Mouse (Mus musculus) hindbrain, embryonic 14.5 days (tissue): Measurements from ENCODE around the gene Mcrip2. TPM values are rescaled to one million over a fixed set of nuclear protein-coding genes. Genes with fewer than 3 reads are reported as not detected.

Source experiments
- ATAC-seq: fragments of 200-750 bp; cut with Nextera tagmentation; 2 replicates; pipeline ENCODE4 v1.8.0; 2017; ENCODE audit warnings: moderate number of reproducible peaks, mild to moderate bottlenecking, moderate TSS enrichment, moderate library complexity; ENCODE audit not compliant: low FRiP score
- DNase-seq: peaks from one replicate; pipeline ENCODE4 v3.0.0-alpha.2; 2015; ENCODE audit warnings: low spot score
- H3K27ac ChIP-seq: fragments of 300-500 bp; sonication (generic); 2 replicates; pipeline ENCODE4 v1.5.1; 2014; ENCODE audit warnings: mild to moderate bottlenecking, moderate library complexity
- H3K27me3 ChIP-seq: fragments of 300-500 bp; sonication (generic); 2 replicates; pipeline ENCODE4 v1.6.1; 2014; ENCODE audit warnings: mild to moderate bottlenecking, low read length, mixed read lengths; ENCODE audit not compliant: control insufficient read depth, insufficient read depth
- H3K36me3 ChIP-seq: fragments of 300-500 bp; sonication (generic); replicated peaks from 2 replicates; pipeline ENCODE4 v1.6.1; 2014; ENCODE audit not compliant: control insufficient read depth, insufficient read depth
- H3K4me1 ChIP-seq: fragments of 300-500 bp; sonication (generic); replicated peaks from 2 replicates; pipeline ENCODE4 v1.6.1; 2014; ENCODE audit warnings: antibody characterized with exemption, low read length, mixed read lengths; ENCODE audit not compliant: control insufficient read depth, insufficient read depth
- H3K4me2 ChIP-seq: fragments of 300-500 bp; sonication (generic); replicated peaks from 2 replicates; pipeline ENCODE4 v1.6.1; 2014; ENCODE audit warnings: mild to moderate bottlenecking, moderate library complexity
- H3K4me3 ChIP-seq: fragments of 300-500 bp; sonication (generic); replicated peaks from 2 replicates; pipeline ENCODE4 v1.5.1; 2014; ENCODE audit warnings: mild to moderate bottlenecking, low read length
- H3K9ac ChIP-seq: fragments of 300-500 bp; sonication (generic); 2 replicates; pipeline ENCODE4 v1.6.1; 2014
- H3K9me3 ChIP-seq: fragments of 300-500 bp; sonication (generic); 2 replicates; pipeline ENCODE4 v1.6.1; 2016; ENCODE audit warnings: low read length; ENCODE audit not compliant: control insufficient read depth
- WGBS: fragments of 180-500 bp; shearing (Covaris S2); extraction: QIAGEN DNeasy Blood & Tissue Kit; methylation state at CpG from one replicate; pipeline ENCODE4 v1.1.7; 2014; 5-methylcytosine and 5-hydroxymethylcytosine counted together
- polyA plus RNA-seq: library from polyadenylated mRNA; unstranded; fragments of >200 nt; fragmentation: Nextera tagmentation; extraction: Ambion mirVana; gene quantifications from 2 replicates; pipeline ENCODE4 v1.2.1, GENCODE M21; 2014

The Mcrip2 gene
- 26.8 and 27.3 TPM in 2 replicates for polyA plus RNA-seq

DNA sequence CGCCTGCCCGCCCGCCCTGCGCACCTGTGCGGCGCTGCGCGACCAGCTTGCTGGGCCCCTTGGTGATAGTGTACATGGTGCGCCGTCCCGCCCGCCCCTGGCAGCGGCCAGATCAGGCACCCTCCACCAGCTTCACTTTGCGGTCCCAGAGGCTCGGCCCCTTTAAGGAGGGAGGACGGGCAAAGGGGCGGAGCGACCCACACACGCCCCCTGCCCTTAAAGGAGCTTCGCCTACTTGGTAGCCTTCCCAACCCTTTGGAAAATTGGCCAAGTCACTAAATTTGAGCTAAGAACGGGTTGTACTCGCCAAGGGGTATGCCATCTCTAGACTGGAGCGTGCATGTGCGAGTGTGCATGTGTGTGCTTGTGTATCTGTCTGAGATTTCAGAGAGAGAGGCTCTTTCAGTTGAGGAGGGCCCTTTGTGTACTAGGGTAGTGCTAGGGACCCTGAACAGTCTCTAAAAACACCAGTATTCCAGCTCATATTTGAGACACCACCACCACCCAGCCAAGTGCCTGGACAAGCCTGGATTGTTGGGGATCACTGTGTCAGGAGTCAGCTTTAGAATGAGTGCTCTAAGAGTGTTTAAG, at the start of gene Mcrip2:
Gene Mcrip2 (minus strand): TSS at position 164 of the 591 bp plus-strand sequence.
- peaks cover 12% of the 10 kb centered on the region for H3K4me1 ChIP-seq
- H3K27ac ChIP-seq = 0 out of 2 replicates have a peak within 1 kb of the TSS, but pooled peaks have one; percentile 10
- no peaks in the 10 kb centered on the region for H3K9me3 ChIP-seq
- under 1% methylated on average over 24 of the region's 24 CpGs for WGBS
- H3K36me3 ChIP-seq = no peaks in the 10 kb centered on the region
- H3K9ac ChIP-seq = peak within 1 kb of the TSS; percentile 70
- no peaks in the 10 kb centered on the region for H3K27me3 ChIP-seq
- peak within 1 kb of the TSS; percentile 72 for H3K4me3 ChIP-seq
- DNase-seq = peak; percentile 77
- peak; percentile 88 for ATAC-seq
- H3K4me2 ChIP-seq = peak within 1 kb of the TSS; percentile 92

DNA sequence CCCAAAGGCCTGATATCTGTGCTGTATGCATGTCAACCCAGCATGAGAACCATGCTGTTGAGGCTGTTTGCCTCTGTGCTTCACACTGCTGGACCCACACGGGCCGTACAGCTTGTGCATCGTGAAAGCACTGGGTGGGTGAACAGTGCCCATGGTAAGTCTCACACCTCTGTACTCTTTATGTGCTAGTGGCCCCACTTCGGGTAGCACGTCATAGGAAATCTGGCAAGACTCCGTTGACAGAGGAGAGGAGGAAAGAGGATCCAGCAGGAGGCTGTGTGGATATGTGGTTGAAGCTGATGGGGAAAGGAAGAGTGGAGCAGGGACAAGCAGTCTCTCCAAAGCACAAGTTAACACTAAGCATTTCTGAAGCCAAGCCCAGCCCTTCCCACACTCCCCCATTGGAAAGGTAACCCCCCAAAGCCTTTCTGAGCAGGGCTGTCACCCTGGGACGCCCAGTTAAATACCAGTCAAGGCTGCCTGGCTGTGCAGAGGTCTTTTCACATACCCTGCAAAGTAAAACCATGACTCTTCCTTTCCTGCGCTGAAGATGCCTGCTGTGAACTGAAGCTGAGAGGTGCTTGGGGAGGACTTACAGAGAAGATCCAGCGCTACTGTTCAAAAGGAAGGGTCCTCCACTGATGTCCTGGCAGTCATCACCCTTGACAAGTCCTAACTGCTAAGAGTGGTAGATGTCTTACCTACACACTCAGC, 49.6 kb upstream of the Mcrip2 start:
- Histone ChIP-seq H3K4me1 (peaks cover 21% of the 10 kb centered on the region), H3K27me3 (no peaks in the 10 kb centered on the region), H3K4me3 (peak overlapping the region; percentile 98), H3K9ac (peak overlapping the region; percentile 92), H3K27ac (0 out of 2 replicates have a peak overlapping the region, but pooled peaks have one; percentile 88), H3K4me2 (peak overlapping the region; percentile 87), H3K36me3 (no peaks in the 10 kb centered on the region), H3K9me3 (no peaks in the 10 kb centered on the region)
- no peak for DNase-seq
- ATAC-seq = no peak
- WGBS = 83% methylated on average over 9 of the region's 9 CpGs

DNA sequence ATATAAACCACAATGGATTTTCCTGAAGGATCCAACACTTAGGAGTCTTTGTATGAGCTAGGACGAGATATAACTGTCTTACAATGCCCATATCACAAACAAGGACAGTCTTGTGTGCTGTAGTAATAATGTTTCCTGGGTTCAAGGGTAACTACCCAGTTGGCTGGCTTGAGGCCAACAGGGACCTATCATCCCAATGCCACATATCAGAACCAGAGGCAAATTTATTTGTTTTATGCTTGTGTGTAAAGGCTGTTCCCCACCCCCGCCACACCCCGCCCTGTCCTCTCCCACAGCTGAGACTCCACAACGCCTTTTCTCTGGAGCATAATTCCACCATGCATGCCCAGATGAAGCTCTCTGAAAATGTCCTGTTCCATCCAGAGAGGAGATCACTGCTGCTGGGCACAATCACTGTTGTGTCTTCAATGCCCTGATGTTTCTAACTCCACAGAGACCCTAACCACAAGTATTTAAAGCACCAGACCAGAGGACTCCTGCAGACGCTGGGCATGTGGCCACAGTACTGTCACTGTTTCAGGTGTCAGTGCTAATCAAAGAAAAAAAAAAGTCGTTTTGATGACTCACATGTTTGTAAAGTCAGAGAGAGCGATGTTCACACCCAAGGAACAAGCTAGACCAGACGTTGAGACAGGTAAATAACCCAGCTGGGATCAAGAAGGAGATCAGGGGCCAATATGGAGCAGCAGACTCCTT, 48.5 kb upstream of the Mcrip2 start:
- no peak overlapping the region for H3K4me2 ChIP-seq
- no peak overlapping the region for H3K4me3 ChIP-seq
- ATAC-seq (no peak), DNase-seq (no peak)
- H3K4me1 ChIP-seq = peaks cover 21% of the 10 kb centered on the region
- WGBS = 89% methylated on average over 8 of the region's 8 CpGs
- H3K9ac ChIP-seq = no peak overlapping the region
- no peaks in the 10 kb centered on the region for H3K9me3 ChIP-seq
- no peaks in the 10 kb centered on the region for H3K27me3 ChIP-seq
- H3K36me3 ChIP-seq = no peaks in the 10 kb centered on the region
- H3K27ac ChIP-seq = no peak overlapping the region

DNA sequence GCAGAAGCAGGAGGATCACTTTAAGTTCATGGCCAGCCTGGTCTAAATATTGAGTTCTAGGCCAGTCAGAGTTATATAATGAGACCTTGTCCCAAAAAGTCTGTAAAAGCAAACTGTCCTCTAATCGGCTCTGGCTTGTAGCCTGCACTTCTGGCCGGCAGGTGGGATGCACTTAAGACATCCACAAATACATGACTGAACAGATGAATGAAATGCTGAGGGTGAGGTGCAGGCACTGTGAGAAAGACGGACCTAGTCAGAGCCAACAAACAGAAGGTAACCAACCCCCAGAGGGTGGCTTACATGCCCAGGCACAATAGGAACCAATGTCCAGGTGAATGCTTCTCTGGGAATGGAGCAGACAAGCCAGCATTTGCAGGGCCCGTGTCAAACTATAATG, 45.7 kb upstream of the Mcrip2 start:
- Histone ChIP-seq H3K9ac (no peak overlapping the region), H3K4me1 (peaks cover 17% of the 10 kb centered on the region), H3K4me2 (no peak overlapping the region), H3K27ac (no peak overlapping the region), H3K27me3 (no peaks in the 10 kb centered on the region), H3K36me3 (no peaks in the 10 kb centered on the region), H3K4me3 (no peak overlapping the region), H3K9me3 (no peaks in the 10 kb centered on the region)
- ATAC-seq = no peak
- 85% methylated on average over 4 of the region's 4 CpGs for WGBS
- no peak for DNase-seq

DNA sequence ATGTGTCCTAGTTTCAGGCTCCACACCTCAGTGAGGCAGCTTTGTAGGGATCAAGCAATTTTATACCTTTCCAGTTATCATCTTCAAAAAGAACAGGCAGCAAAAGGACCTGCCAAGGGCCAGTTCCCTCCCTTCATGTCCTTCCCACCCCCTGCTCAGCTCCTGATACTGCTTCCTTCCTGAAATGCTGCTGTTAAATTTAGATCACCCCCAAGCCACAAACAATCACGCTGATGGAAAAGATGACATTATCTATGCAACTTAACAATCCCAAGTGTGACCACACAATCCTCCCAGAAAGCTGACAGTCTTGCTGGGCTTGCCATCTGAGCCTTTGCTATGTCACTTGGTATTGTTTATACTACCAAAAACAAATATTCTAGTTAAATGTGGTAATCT, 45.3 kb upstream of the Mcrip2 start:
- DNase-seq = no peak
- Histone ChIP-seq H3K4me3 (no peak overlapping the region), H3K27me3 (no peaks in the 10 kb centered on the region), H3K9me3 (no peaks in the 10 kb centered on the region), H3K4me2 (no peak overlapping the region), H3K4me1 (peaks cover 17% of the 10 kb centered on the region), H3K27ac (no peak overlapping the region), H3K9ac (no peak overlapping the region), H3K36me3 (no peaks in the 10 kb centered on the region)
- no peak for ATAC-seq
- 82% methylated on average over 1 of the region's 1 CpGs for WGBS

GRCm38 (mm10) chr17:25913186-25913876, 44.8 kb upstream of the Mcrip2 start:
- H3K36me3 ChIP-seq = no peaks in the 10 kb centered on the region
- 91% methylated on average over 14 of the region's 14 CpGs for WGBS

GRCm38 (mm10) chr17:25911816-25912215, 43.3 kb upstream of the Mcrip2 start:
- no peak for DNase-seq
- no peaks in the 10 kb centered on the region for H3K4me1 ChIP-seq
- no peak overlapping the region for H3K9ac ChIP-seq
- H3K4me2 ChIP-seq = no peak overlapping the region
- WGBS = 96% methylated on average over 4 of the region's 4 CpGs
- ATAC-seq = no peak
- H3K27ac ChIP-seq = no peak overlapping the region
- H3K36me3 ChIP-seq = no peaks in the 10 kb centered on the region
- no peaks in the 10 kb centered on the region for H3K27me3 ChIP-seq
- H3K9me3 ChIP-seq = no peaks in the 10 kb centered on the region
- no peak overlapping the region for H3K4me3 ChIP-seq

More at GRCm38 (mm10) chr17:25913186-25913876, 44.8 kb upstream of the Mcrip2 start:
- H3K9me3 ChIP-seq = no peaks in the 10 kb centered on the region
- no peak overlapping the region for H3K4me2 ChIP-seq
- H3K4me3 ChIP-seq = no peak overlapping the region
- H3K4me1 ChIP-seq = peaks cover 12% of the 10 kb centered on the region
- no peaks in the 10 kb centered on the region for H3K27me3 ChIP-seq
- H3K27ac ChIP-seq = no peak overlapping the region
- no peak for DNase-seq
- H3K9ac ChIP-seq = no peak overlapping the region
- ATAC-seq = no peak

- H3K9ac ChIP-seq = no peak overlapping the region
- no peaks in the 10 kb centered on the region for H3K27me3 ChIP-seq
- H3K36me3 ChIP-seq = no peaks in the 10 kb centered on the region
- WGBS = 89% methylated on average over 2 of the region's 2 CpGs
- DNase-seq (no peak), ATAC-seq (no peak)
- no peaks in the 10 kb centered on the region for H3K9me3 ChIP-seq
- H3K4me3 ChIP-seq = no peak overlapping the region
- H3K27ac ChIP-seq = no peak overlapping the region
- no peak overlapping the region for H3K4me2 ChIP-seq
- no peaks in the 10 kb centered on the region for H3K4me1 ChIP-seq
Measured at GRCm38 (mm10) chr17:25907640-25908039, 39.1 kb upstream of the Mcrip2 start.

- Histone ChIP-seq H3K4me1 (no peaks in the 10 kb centered on the region), H3K9me3 (no peaks in the 10 kb centered on the region), H3K4me3 (no peak overlapping the region), H3K9ac (no peak overlapping the region), H3K27ac (no peak overlapping the region), H3K4me2 (no peak overlapping the region), H3K36me3 (no peaks in the 10 kb centered on the region), H3K27me3 (no peaks in the 10 kb centered on the region)
- DNase-seq = no peak
- 88% methylated on average over 3 of the region's 3 CpGs for WGBS
- no peak for ATAC-seq
Measured at GRCm38 (mm10) chr17:25903061-25903460, 34.5 kb upstream of the Mcrip2 start.
